18 mouse cellular contexts compared by ENCODE assay signal in the genomic region with DNA sequence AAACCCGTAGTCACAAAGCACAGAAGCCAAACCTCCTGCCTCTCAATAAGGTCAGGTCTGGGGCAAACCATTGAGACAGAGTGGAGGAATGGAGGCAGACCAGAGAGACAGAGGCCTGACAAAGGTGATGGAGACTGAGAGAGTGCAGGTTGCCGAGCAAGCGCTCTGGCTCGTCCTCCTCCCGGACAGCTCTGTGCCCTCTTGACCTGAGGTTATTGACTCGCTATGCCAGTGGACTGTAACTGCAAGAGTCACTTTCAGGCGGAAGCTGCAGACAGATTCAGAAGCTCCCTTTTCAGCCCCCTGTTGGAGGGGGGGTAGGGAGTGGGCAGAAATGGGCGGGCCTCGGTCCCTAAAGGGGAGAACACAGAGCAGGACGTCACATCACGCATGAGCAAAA.
"Had no signal": no experiment of that assay in that cellular context is flagged by ENCODE, and none has a peak within 500 bp of the region (broad histone marks: within the 10 kb centered on the region; RNA-seq: fewer than 3 reads in every experiment).

No protein-coding gene starts in this region.

- ATAC-seq: hindbrain, embryonic 16.5 days; inflammation-experienced regulatory T-cells, adult 6 months; intestine, postnatal 0 days; midbrain, embryonic 16.5 days had no signal

- H3K4me2 ChIP-seq: limb, embryonic 15.5 days; lung, embryonic 15.5 days; midbrain, embryonic 12.5 days; neural tube, embryonic 13.5 days; stomach, embryonic 15.5 days had no signal

- H3K27me3 ChIP-seq: limb, embryonic 15.5 days; lung, embryonic 15.5 days; megakaryocyte, embryonic 14.5 days; midbrain, embryonic 12.5 days; neural tube, embryonic 13.5 days; stomach, embryonic 15.5 days had no signal

- H3K9ac ChIP-seq: limb, embryonic 15.5 days; lung, embryonic 15.5 days; midbrain, embryonic 12.5 days; neural tube, embryonic 13.5 days; stomach, embryonic 15.5 days had no signal

- DNase-seq: layer of hippocampus, adult 9-11 months; layer of hippocampus, postnatal 36 days; lung, postnatal 14 days; right cerebral cortex, postnatal 14 days; thymus, adult 2 months; thymus, postnatal 25 days had no signal

- H3K9me3 ChIP-seq: limb, embryonic 15.5 days; lung, embryonic 15.5 days; megakaryocyte, embryonic 14.5 days; midbrain, embryonic 12.5 days; neural tube, embryonic 13.5 days; stomach, embryonic 15.5 days had no signal

- H3K4me3 ChIP-seq: limb, embryonic 15.5 days; lung, embryonic 15.5 days; megakaryocyte, embryonic 14.5 days; midbrain, embryonic 12.5 days; neural tube, embryonic 13.5 days; stomach, embryonic 15.5 days had no signal

- H3K27ac ChIP-seq: kidney, postnatal 0 days; limb, embryonic 15.5 days; lung, embryonic 15.5 days; macrophage; midbrain, embryonic 12.5 days; neural tube, embryonic 13.5 days; stomach, embryonic 15.5 days had no signal
